Mouse (Mus musculus) hindlimb bud, embryonic 11.5 days (tissue): ENCODE measurements around the gene Babam2.
"Not testable (repeated sequence)": the region's sequence is repeated elsewhere in the genome, so short reads cannot be mapped to it uniquely, and the experiment has no call there.

Experiments used
- DNase-seq: peaks from one replicate; pipeline ENCODE4 v3.0.0-alpha.2; 2012; ENCODE audit warnings: low read depth, low spot score; ENCODE audit errors: extremely low spot score

Gene Babam2

DNA sequence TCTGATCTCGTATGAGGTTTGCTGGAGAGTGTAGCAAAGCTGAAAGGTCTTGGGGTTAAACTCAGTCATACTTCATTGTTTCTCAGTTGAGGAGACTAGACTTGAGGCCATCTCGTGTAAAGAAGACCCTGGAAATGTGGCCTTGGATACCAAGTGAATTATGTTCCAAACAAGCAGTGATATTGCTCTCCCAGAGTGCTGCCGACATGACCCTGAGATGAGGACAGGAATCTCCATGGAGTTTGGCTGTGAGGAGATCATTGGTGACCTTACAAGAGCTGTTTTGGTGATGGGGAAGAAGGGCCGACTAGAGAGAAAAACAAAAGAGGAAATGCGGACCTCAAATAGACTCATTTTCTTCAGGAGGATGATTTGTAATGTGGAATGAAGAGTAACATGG lies 130.4 kb downstream of the Babam2 start:
- no peak for DNase-seq

DNA sequence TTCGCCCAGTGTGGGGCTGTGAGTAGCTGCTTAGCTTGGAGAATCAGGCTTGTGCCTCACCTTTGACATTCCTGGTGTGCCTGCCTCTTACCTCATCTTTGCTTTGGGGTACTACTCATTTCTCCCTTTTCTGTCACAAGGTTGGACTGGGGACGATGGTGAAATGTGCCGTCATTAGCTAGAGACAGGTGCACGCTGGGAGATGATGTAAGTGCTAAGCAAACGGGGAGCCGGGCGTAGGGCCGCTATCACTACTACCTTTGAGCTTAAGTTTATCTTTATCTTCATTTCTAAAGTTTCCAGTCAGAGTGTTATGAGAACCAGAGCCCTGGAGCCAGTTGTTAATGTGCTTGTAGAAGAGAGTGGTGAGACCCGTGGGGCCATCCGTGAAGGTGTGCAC lies 131.3 kb downstream of the Babam2 start:
- DNase-seq = no peak

DNA sequence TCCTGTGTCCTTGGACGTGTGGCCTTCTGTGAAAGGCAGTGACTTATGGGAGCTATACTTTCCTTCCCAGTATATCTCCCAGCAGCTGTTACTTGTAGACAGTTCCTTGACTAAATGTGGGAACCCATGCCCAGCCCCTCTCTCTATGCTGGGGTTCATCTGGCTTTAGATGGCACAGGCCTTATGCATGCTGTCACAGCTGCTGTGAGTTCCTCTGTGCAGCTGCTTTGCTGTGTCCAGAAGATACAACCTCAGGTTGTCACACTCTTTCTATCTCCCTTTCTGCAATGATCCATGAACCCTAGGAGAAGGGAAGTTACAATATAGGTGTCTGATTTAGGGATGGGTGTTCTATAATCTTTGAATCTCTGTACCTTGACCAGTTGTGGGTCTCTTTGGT lies 132.1 kb downstream of the Babam2 start:
- DNase-seq = no peak

DNA sequence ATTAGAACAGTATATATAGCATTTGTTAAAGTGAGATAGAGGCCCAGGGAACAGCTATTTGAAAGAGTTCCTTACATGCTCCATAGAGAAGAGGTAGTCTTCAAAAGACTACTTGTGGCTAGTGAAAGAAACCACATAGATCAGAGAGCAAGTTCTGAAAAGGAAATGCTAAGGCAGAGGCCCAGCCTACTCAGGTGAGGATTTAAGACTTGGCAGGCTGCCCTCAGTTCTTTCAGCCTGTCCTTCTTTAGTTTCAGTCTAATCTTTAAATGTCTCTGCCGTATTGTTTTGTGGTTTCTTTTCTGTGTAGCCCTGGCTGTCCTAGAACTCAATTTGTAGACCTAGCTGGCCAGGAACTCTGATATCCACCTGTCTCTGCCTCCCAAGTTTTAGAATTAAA lies 134.1 kb downstream of the Babam2 start:
- DNase-seq = no peak

DNA sequence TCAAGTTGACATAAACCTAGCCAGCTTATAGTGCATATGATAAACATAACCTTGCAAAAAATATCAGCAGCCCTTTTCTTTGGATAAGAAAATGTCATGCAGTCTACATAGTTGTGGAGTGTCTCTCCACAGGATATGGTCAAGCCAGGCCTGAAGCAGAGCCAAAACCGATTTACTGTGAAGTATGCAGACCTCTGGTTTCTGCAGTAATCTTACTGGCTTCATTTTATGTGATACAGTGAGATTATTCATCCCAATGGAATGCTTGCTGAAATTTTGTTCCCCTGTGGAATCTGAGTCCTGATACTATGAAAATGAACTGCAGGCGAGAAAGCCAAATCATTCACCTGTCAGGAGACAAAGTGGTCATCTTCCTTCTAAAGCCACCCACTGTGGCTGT lies 138.2 kb downstream of the Babam2 start:
- DNase-seq = no peak

DNA sequence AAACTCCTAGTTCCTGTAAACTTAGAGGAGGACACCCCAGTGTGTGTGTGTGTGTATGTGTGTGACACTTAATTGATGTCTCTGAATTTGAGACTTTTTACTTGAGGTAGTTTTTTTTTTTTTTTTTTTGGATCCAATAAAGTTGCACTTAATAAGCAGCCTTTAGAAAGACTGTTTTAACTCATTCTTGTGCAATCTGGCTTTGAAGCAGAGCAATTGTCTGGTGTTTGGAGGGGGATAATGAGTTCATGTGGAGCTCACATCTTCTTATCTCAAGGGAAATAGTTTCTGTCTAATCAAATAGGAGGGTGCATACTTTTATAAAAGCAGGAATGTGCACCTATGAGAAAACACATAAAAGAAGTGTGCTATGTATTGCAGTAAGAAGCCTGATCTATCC lies 142.5 kb downstream of the Babam2 start:
- no peak for DNase-seq

DNA sequence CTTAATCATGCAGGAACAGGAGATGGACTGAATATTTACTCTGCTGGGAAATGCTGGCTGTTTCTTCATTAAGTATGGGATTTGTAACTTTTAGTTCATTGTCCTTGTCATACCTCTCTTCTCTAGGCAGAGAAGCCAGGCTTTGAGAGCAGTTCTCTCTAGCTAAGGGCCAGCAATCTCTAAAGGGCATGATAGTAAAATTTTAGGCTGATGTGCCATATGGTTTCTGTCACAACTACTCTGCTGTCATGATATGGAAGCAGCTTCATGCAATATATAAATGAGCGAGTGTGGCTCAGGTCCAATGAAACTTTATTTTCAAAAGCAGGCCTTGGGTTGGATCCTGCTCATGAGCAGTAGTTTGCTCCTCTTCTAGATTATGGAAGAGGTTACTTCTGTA lies 142.9 kb downstream of the Babam2 start:
- no peak for DNase-seq

DNA sequence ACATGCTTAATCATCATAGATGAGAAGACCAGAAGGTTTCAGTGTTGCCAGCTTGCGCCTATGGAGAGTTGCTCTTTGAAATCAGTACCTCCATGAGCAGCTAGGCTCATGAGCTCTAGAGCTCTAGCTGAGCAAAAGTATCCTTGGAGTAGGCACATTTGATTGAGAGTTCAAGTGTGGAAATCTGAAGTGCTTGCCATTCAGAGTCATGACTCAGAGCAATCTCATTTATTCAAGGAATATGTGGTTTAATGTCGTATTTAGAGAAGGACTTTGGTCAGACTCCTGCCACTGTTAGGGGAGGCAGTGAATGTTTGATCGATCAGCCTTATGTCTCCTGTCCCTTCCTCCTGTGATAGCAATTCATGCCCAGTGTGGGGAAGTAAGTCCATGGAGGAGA lies 147.4 kb downstream of the Babam2 start:
- no peak for DNase-seq

DNA sequence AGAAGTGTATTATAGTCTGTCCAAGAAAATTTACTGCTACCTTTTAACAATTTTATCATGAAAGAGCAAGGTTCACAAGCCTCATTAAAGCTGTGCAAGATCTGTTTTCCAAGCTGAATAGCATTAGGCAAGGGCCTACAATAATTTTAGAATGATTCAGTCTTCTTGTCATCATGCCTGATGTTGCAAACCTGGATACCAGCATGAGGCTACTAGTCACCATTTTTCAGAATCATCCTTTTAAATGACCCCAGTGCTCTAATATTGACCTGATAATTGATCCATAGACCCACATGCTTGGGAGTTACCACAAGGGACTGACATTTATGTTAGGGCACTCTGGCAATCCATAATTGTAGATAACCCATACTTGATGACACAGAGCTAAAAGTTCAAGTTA lies 149.5 kb downstream of the Babam2 start:
- DNase-seq = no peak

DNA sequence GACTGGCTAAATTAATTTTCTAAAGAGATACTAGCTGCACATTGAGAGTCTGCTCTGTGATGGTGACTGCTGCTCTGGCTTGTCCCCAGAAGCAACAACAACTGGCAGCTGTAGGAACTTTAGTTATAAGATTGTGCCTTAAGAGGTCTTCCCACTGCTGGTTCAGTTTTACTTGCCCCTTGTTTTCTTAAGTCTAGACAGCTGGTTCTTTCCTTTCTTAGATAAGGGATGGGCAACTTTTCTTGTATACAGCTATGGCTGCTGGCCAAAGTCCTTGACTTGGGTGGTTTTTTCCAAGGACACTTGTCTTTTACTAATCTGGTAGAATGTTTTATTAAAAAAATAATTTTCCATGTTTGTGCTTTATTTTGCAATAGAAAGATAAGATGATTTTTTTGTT lies 151.5 kb downstream of the Babam2 start:
- no peak for DNase-seq

DNA sequence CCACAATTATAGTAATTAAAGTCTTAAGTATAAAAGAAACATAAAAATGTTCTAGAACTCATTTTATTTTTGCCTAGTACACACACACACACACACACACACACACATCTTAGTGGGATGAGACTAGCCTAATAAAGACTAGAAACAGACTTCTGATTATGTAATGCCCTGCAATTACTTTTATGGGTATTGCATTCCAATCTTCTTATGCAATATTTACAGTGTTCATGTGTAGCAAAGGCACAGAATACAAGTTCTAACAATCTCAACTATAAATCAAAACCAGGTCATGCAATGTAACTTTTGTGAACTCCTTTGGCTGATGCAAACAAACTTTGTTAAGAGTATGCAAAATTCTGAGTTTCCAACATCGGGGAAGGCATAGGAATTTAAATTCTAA lies 155.3 kb downstream of the Babam2 start:
- no peak for DNase-seq

DNA sequence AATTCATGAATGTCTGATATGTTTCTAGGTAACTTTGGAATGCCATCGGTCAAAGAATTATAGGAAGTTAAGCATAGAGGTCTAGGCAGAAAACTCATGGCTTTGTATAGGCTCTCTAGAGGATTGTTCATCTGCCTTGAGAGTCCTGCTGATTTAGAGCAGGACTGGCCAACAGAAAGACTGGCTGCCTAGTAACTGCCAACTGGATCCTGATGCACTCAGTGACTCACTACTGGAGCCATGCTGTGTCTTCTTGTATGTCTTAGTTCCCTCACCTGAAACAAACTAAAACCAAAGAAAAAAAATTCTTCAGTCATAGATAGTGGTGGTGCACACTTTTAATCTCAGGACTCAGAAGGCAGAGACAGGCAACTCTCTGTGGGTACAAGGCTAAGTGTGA lies 156.3 kb downstream of the Babam2 start:
- no peak for DNase-seq

DNA sequence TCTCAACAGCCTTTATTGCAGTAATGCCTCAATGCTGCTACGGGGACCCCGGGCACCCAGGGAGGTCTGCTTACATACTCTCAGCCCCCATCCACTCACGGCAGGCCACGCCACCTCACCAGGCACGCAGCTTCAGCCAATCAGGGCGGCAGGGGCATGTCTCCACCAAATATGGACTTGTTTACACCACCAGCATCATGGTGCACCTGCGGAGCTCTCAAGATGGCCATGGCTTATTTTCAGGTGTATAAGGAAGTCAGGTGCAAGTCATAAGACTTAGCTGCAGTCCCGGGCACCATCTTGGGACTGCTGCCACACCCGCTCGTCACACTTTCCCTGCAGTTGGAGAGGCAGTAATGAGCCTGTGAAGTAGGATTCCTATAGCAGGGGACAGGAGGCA lies 161.4 kb downstream of the Babam2 start:
- not testable (repeated sequence) for DNase-seq

DNA sequence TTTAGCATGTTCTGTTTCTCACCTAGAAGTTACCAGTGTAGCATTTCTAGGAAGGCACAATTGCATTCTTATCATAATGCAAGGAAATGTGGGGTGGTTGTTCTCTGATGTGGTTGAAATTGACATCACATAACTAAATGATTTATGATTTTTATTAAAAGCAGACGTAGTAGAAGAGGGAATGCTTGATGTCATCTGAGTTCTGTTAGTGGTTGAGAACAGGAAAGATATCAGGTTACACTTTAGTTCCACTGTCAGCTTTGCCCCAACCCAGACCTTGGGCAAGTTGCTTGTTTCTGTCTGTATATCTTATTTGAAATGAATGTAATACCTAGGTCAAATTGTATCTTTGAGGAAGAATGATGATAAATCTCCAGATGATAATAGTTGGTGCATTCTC lies 162.9 kb downstream of the Babam2 start:
- DNase-seq = peak; percentile 49

DNA sequence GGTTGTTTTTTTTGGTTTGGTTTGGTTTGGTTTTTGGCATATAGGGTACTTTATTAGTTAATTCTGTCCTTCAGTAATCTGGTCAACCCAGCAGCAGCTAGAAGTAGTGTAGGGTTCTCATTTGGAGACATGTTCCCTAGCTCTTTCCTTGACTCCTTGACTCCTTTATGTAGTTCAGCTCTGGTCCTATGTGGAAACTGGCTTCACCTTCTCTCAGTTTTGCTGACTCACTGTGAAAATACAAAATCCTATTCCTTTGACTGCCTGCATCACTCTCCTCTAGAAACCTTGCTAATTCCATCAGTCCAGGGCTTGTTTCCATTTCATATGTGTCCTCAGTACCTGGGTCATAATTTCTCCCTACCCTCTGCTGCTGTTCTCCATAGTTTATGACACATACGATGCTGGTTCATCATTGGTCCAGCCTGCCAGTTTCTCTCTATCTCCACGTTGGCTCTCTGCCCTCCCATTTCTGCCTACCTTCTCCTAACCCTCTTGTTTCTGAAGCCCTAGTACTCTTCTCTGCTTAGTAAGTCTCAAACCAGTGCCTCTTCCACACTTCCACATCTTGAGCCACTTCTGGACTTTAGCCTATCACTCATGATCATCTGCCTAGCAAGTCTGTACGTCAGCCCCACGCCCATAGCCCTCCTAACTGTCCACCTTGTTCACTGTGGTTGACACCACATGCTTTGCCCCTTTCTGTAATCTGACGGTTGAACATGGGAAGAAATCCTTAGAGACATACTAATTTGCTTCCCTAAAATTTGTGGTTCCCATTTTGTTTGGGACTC lies 163.5 kb downstream of the Babam2 start:
- DNase-seq = peak; percentile 14

DNA sequence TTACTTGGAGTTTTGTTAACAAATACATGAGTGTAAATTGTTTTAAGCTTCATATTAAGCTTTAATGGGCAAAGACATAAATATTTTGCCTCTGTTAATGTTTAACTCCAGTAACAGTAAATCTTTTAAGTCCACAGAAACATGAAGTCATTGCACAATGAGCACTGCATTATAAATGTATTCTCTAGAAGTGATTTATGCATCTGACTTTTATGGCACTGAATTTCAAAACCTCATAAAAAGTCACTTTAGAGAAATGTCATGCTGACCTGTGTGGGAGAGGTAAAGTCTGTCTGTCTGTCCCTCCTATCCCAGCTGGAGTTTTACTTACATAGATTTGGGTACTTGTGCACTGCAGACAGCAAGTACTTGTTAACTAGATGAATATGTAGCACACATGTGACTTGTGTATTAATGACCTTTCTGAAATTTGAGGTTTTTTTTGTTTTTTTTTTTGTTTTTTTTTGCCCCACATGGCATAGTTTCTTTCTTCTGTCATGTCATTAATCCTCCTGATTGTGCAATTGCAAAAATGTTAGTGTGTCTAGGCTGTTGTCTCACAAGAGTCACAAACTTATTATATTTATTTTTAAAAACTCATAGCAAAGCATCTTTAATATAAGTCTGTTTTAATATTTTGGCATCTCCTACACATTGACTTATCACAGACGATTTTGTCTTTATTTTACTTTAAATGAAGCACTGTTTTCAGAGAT lies 165.4 kb downstream of the Babam2 start:
- peak; percentile 22 for DNase-seq

DNA sequence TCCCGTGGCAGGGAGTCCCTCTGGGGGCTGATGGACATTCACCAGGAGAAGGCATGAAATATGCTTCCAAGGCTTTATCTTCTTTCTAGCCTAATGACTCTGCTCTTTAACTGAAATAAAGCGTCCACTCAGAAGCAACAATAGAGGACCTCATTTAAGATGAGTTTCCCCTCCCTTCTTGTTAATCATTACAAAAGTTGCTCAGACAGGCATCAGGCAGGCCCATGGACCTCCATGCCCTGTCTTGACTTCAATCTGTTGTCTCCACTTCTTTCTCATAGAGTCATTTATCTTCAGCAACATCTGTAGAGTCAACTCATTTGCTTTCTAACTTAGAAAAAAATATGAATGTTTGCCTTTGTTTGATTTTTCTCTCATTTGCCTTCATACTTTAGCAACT lies 166.6 kb downstream of the Babam2 start:
- DNase-seq = no peak

DNA sequence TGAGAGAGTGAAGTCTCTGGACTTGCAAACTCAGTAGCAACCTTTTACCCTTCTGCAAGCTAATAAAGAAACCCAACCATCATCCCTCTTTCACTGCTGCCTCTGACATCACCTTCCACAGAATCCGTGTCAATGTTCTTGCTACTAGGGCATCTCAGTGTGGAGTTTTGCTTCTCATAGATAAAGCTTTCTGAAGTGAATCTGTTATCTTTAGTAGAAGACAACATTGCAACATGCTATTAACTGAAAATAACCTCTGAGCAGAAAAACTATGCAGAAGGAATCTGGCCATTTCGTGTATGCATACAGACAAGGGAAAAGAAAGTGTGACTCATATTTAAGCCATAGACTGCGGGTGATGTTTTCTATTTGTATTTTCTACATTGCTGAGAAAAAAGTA lies 168.6 kb downstream of the Babam2 start:
- DNase-seq = no peak

DNA sequence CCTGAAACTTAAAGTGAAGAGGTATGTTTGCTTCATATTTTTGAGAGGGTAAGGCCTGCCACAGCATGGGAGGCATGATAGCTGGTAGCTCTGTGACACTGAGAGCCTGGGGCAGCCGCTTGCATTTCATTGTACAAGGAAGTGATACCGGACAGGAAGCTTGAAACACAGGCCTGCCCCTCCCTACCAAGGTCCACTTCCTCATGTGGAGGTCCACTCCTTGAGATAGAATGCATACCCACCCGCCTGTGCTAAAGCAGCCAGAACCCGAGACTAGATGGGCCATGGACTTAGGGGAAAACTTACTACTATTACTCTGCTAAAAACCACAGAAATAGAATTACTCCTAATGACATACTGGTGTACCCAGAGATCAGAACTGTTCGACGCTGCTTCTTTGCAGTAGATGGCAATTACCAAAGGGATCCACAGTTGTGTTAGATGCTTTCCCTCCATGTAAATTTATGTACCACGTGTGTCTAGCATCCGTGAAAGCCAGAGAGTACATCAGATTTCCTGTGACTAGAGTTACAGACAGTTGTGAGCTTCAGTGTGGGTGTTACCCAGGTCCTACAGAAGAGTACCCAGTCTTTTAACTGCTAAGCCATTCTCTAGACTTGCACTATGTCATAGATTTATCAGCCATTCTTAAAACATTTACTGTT lies 173.5 kb downstream of the Babam2 start:
- DNase-seq = no peak

DNA sequence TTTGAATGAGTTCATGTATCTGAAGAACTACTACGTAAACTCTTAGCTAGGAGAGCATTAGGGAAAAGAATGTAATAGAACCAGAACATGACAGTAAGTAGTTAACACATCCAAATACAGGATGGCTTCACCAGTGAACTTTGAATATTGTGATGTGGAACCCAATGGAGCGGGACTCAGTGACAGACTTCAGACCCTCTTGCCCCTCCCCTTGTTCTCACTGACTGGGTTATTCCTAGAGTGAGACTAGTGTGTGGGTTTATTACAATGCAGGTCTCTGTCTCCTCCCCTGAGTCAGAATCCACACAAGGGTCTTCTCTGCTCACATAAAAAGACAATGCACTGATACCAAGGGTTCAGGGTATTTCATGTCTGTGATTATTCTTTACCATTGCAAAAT lies 175.8 kb downstream of the Babam2 start:
- DNase-seq = no peak

DNA sequence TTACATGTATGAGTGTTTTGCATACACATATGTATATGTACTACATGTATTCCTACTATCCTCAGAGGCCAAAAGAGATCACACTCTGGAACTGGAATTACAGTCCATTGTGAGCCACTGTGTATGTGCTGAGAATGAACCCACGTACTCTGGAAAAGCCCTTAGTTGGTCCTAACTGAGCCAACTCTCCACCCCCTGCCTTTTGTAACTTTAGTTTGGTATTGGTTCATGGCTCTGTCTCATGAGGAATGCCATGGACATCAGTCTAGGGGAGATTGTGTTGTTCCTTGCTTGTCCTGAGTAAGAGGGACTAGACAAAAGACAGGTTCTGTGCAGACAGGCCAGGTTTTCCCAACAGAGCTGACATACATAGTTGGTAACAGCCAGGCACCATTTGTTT lies 177.1 kb downstream of the Babam2 start:
- DNase-seq = no peak

DNA sequence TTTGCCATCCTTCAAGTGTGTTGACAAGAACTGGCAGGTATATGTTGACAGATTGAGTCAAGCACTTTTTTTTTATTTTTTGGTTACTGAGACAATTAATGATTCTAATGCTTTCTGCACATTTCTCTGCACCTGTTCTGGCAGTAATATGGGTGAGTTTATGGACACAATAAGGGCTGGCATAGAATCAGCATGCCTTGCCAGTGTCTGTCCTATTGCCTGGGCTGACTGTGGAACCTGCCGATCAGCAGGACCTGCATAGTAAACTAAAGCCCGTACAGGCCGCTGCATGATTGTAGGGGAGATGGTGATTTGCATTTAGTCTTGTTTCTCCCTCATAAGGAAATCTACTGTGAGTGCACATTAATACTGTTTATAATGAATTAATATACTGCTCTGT lies 178.0 kb downstream of the Babam2 start:
- no peak for DNase-seq
